Mouse (Mus musculus): Measurements from ENCODE around the gene Arhgef3.
A peak's percentile ranks its signal among the peaks of the same experiment; 100 is the strongest.

Gene Arhgef3

GRCm38 (mm10) chr14:27349120-27349519 lies 234.4 kb downstream of the Arhgef3 start:
- DNase-seq: no peak

- DNase-seq: no peak
Measured at GRCm38 (mm10) chr14:27349828-27350729, 235.4 kb downstream of the Arhgef3 start.

GRCm38 (mm10) chr14:27351051-27351475 lies 236.4 kb downstream of the Arhgef3 start:
- DNase-seq: peak; percentile 59 to 80

DNA sequence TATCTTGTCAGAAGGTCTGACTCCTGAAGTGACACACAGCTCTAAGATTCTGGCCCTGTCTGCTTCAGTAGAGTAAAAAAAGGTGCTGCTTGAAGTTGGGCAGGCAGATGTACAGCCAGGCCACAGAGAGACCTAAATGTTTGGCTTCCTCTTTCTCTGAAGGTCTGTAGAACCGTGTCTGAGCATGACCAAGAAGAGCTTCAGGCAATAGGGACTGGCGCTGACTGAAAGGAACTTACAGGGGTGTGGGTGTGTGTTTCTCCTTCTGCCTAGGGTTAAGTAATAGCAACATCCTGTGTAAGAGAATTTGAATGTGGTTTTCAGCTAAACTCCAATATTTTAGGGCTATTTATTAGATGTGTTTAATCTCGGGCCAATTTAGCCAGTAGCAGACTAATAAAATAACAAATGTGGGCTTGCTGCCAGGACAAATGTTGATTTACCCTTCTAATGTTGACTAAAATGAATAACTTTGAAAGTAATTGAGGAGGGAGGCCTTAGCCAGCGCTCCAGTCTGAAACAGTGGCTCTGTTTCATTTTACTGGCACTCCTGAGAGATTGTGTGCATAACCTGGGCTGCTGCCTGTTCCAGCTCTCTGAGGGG lies 236.9 kb downstream of the Arhgef3 start:
- DNase-seq: peak; percentile 55 to 71

DNA sequence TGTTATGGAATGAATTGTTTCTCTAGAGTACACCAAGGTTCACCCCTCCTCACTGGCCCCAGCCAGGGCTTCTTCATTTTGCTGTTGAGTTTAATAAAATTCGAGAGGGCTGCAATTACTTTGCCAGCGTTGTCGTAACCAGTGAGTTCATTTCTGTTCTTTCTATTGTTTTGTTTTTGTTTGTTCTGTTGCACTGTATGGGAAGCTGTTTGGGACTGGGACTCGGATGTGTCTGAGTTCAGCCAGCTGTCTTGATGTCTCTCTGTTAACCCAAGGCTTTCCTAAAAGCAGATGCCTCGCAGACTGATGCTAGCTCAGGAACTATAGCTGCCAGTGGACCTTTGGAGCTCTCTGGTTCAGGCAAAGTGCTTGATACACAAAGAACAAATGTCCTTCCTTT lies 237.8 kb downstream of the Arhgef3 start:
- DNase-seq: no peak

- no peak for DNase-seq
Measured at GRCm38 (mm10) chr14:27355151-27355550, 240.5 kb downstream of the Arhgef3 start.

- no peak for DNase-seq
Measured at GRCm38 (mm10) chr14:27355937-27356336, 241.2 kb downstream of the Arhgef3 start.

- DNase-seq: no peak
Measured at GRCm38 (mm10) chr14:27357139-27357538, 242.4 kb downstream of the Arhgef3 start.

GRCm38 (mm10) chr14:27358202-27358601 lies 243.5 kb downstream of the Arhgef3 start:
- no peak for DNase-seq

DNA sequence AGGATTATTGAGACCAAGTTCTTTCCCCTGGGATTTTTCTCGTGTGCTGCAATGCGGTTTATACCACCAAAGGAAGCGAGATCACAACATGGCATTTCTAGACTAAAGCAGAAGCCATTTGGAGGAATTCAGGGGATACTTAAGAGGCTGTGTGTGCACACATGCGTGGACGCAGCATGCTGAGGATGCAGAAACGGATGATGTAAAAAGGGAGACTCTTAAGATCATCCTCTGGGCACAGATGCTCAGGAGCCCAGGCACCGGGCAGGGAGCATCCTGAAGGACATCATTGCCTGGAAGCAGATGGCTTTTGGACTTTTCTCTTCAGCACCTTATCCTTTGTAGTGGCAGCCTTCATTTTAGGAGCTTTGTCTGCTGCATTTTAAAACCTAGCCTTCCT lies 246.2 kb downstream of the Arhgef3 start:
- no peak for DNase-seq

DNA sequence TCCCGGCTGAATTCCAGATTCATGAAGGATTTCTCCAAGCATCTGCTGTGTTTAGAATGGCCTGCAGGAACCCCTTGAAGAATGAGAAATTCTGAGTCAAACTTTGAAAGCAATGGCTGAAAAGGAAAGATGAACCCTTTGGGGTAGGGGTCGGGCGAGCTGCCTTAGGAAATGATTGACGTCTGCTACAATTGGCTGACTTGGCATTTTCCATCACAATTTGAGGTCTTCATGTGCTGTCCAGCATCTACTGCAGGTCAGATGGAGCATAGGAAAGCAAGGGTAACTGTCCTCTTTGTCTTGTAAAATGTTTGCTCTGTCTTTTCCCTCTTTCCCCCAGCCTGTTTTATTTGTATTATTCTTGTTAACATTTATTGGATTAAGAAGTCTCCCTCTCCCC lies 246.8 kb downstream of the Arhgef3 start:
- no peak for DNase-seq

GRCm38 (mm10) chr14:27364668-27365257 lies 250.1 kb downstream of the Arhgef3 start:
- no peak for DNase-seq

DNA sequence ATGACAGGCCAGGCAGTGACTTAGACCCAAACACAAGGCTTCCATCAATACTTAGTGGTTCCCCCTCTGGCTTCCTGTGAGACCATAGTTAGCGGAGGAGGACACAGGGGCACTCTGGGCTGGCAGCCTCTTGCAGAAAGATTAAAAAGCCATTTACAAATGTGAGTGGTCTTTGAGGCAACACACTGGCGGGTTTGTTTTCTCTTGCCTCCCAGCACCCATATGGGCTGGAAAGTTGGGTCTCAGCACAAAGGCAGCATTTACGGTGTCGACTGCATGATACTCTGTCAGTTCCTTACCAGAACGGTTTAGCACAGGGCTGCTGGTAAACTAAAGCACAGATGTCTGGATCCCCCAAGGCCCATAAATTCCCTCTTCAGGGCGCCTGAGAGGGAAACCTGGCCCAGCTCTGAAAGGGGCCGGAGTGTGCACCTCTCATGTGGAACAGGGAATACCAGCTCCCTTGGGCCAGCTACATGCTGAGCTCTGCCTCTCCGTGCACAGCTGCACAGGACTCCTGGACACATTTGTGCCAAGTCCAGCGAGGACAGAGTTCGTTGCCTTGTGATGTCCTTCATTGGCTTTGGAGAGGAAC lies 252.5 kb downstream of the Arhgef3 start:
- no peak for DNase-seq

DNA sequence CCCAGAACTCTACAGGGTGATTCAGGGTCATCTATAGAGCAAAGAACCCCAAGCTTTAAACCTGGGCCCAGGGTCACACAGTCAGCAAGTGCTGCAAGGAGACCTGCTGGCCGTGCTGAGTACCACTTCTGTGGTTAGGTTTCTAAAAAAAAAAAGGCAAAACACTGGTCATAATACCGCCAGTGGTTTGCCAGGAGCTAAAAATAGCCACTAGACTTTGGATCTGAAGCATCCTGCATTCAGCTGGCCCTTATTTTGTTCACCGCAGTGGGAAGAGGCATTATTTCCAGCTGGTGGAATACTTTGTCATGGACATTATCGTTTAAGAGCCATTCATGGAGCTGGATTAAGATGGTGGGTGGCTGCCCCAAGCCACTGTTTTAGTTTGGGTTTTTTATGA lies 253.9 kb downstream of the Arhgef3 start:
- peak in 1 of 2 experiments; percentile 42 for DNase-seq

- DNase-seq: no peak
Measured at GRCm38 (mm10) chr14:27369503-27369902, 254.8 kb downstream of the Arhgef3 start.

- no peak for DNase-seq
Measured at GRCm38 (mm10) chr14:27371669-27372076, 257.0 kb downstream of the Arhgef3 start.

GRCm38 (mm10) chr14:27373498-27373897 lies 258.8 kb downstream of the Arhgef3 start:
- no peak for DNase-seq

GRCm38 (mm10) chr14:27376115-27376648 lies 261.5 kb downstream of the Arhgef3 start:
- DNase-seq: peak; percentile 32 to 56

- no peak for DNase-seq
Measured at GRCm38 (mm10) chr14:27378669-27379068, 264.0 kb downstream of the Arhgef3 start.

DNA sequence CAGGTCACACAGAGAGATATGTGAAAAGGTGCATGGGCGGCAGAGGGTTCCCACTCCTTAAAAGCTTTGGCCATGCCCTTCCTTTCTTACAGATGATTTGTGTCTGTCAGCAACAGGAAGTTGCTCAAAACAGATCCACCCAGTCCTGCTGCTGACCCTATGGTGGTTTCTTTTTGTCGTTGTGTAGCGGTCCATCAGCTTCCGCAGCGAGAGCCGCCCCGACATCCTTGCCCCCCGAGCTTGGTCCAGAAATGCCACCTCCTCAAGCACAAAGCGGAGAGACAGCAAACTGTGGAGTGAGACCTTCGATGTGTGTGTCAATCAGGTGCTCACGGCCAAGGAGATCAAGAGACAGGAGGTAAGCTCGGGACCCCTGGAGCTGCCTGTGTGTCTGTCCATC lies 264.7 kb downstream of the Arhgef3 start:
- DNase-seq: peak; percentile 54 to 64

- DNase-seq: no peak
Measured at GRCm38 (mm10) chr14:27381459-27381858, 266.8 kb downstream of the Arhgef3 start.

- no peak for DNase-seq
Measured at GRCm38 (mm10) chr14:27383321-27383830, 268.7 kb downstream of the Arhgef3 start.

GRCm38 (mm10) chr14:27384143-27384542 lies 269.4 kb downstream of the Arhgef3 start:
- DNase-seq: no peak
